Mouse (Mus musculus): ENCODE measurements around the gene Adk.

GRCm38 (mm10) chr14:21074398-21075320, 22.3 kb downstream of the Adk start:
- TF ChIP-seq CTCF (IDR thresholded peaks at IDR 0.05; ENCODE audit: borderline replicate concordance, control insufficient read depth, extremely low read depth, insufficient read depth, low read length, poor library complexity) = no peak
- no peak for TF ChIP-seq POLR2A (IDR thresholded peaks at IDR 0.05; ENCODE audit: control insufficient read depth, extremely low read depth, insufficient read depth, low read length, poor library complexity)

Measured in thymus, adult 2 months (tissue).